12 mouse cellular contexts compared by ENCODE assay signal in the genomic region with DNA sequence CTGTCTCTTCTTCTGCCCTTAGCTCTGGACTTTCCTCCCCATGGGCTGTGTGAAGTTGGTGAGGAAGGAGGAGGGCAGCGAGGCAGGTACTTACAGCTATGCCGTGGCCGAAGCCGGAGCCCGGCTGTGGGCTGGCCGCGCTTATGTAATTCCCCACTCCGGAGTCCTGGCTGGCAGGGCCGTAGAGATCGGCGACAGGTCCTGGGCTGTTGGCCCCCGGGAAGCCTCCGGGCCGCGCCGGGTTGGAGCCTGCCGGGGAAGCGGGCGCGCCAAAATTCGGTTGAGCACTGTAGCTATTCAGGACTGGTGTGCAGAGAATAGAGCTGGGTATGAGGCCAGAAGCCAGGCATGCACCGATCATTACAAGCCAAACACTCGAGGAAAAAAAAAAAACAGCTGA. TPM values are rescaled to one million over a fixed set of nuclear protein-coding genes. Genes with fewer than 3 reads are reported as not detected.
DNase-seq lines count a peak whose midpoint lies in the region; ATAC-seq and TF ChIP-seq lines count a peak whose summit lies in the region.
"Had no signal": no experiment of that assay in that cellular context is flagged by ENCODE, and none has a peak within 500 bp of the region (broad histone marks: within the 10 kb centered on the region; RNA-seq: fewer than 3 reads in every experiment).

No protein-coding gene starts in this region.

- H3K9ac ChIP-seq in forebrain, embryonic 13.5 days, result 0 out of 2 replicates have a peak overlapping the region, but pooled peaks have one; percentile 45
- H3K9ac ChIP-seq: limb, embryonic 15.5 days had no signal

- 36% methylated on average over 23 of the region's 23 CpGs for WGBS in forebrain, embryonic 13.5 days
- 90% methylated on average over 23 of the region's 23 CpGs for WGBS in kidney, adult 2 months

- no peaks in the 10 kb centered on the region for H3K9me3 ChIP-seq in forebrain, embryonic 13.5 days (replicated peaks)
- H3K9me3 ChIP-seq: limb, embryonic 15.5 days had no signal

- no peak for TF ChIP-seq POLR2A in kidney, adult 2 months (IDR thresholded peaks at IDR 0.05; ENCODE audit: low read depth, low read length)

- DNase-seq in layer of hippocampus, adult 11-12 months (ENCODE audit: low spot score), result peak; percentile 27
- no peak for DNase-seq in layer of hippocampus, adult 9-10 months (ENCODE audit: low spot score)
- peak; percentile 70 for DNase-seq in cerebellum, adult 11-12 months
- peak; percentile 42 to 46 for DNase-seq in layer of hippocampus, postnatal 14 days (ENCODE audit: low spot score in 2 of 2)
- DNase-seq in thymus, postnatal 25 days, result no peak
- no peak for DNase-seq in kidney, adult 9 months
- DNase-seq in kidney, adult 2 months, result no peak

- no peak overlapping the region for H3K4me3 ChIP-seq in forebrain, embryonic 13.5 days
- no peak overlapping the region for H3K4me3 ChIP-seq in kidney, adult 2 months (ENCODE audit: insufficient read depth, low read depth, low read length)
- H3K4me3 ChIP-seq: limb, embryonic 15.5 days had no signal

- H3K27ac ChIP-seq in forebrain, embryonic 13.5 days, result peak overlapping the region; percentile 54; the same call in 1 of the 2 replicates
- H3K27ac ChIP-seq in kidney, adult 2 months (ENCODE audit: insufficient read depth, low read depth, low read length), result no peak overlapping the region
- H3K27ac ChIP-seq: limb, embryonic 15.5 days had no signal

- peak; percentile 27; the same call in 1 of the 2 replicates for ATAC-seq in forebrain, embryonic 13.5 days

- H3K4me1 ChIP-seq in forebrain, embryonic 13.5 days, result peaks cover 38% of the 10 kb centered on the region
- H3K4me1 ChIP-seq in kidney, adult 2 months (ENCODE audit: control insufficient read depth, insufficient read depth, low read length), result no peaks in the 10 kb centered on the region

- no peak for TF ChIP-seq CTCF in kidney, adult 2 months (conservative IDR thresholded peaks at IDR 0.05; ENCODE audit: insufficient read depth, insufficient read length, low read depth, low read length)

- peaks cover 33% of the 10 kb centered on the region for H3K36me3 ChIP-seq in forebrain, embryonic 13.5 days (ENCODE audit: poor library complexity, severe bottlenecking)
- peaks cover 1% of the 10 kb centered on the region; the same call in 1 of the 2 replicates for H3K36me3 ChIP-seq in kidney, adult 2 months (ENCODE audit: control insufficient read depth, insufficient read depth, low read length)

- no peaks in the 10 kb centered on the region for H3K27me3 ChIP-seq in forebrain, embryonic 13.5 days
- H3K27me3 ChIP-seq in kidney, adult 2 months (replicated peaks; ENCODE audit: control insufficient read depth, insufficient read depth, low read length), result no peaks in the 10 kb centered on the region
- H3K27me3 ChIP-seq: limb, embryonic 15.5 days had no signal

- H3K4me2 ChIP-seq in forebrain, embryonic 13.5 days, result peak overlapping the region; percentile 25
- H3K4me2 ChIP-seq: limb, embryonic 15.5 days had no signal

RNA-seq across cellular contexts. Expression of a gene that starts 54.8 kb away (rescaled TPM):
- 0.32 and 0.39 TPM in 2 replicates for polyA plus RNA-seq in forebrain, embryonic 13.5 days (2015; fragmentation: Nextera tagmentation; extraction: Ambion mirVana)
- not detected for total RNA-seq in layer of hippocampus, postnatal 14 days (2021)
- polyA plus RNA-seq in kidney, adult 2 months (2012; rRNA removed), result 0.34 and 0.61 TPM in 2 replicates
- total RNA-seq: megakaryocyte progenitor cell, adult 5-6 weeks; neutrophil, adult 5-6 weeks had no signal
- polyA plus RNA-seq: heart, embryonic 14.5 days; limb, embryonic 15.5 days had no signal

Comparison
In these comparisons a context has a peak if more than half of its experiments do, and no peak if none do; other contexts are left out.
1. DNase-seq: peak in layer of hippocampus, adult 11-12 months (single experiment), cerebellum, adult 11-12 months (single experiment) and layer of hippocampus, postnatal 14 days (2 of 2); none in layer of hippocampus, adult 9-10 months (single experiment), thymus, postnatal 25 days (single experiment), kidney, adult 9 months (single experiment) and kidney, adult 2 months (single experiment).